Mouse (Mus musculus): ENCODE results near the gene Bdh2. TPM values are rescaled to one million over a fixed set of nuclear protein-coding genes. Genes with fewer than 3 reads are reported as not detected.
A peak's percentile ranks its signal among the peaks of the same experiment; 100 is the strongest.

Gene Bdh2
- 5.8 and 5.9 TPM in 2 replicates for polyA plus RNA-seq (2015; fragmentation: Nextera tagmentation; extraction: Ambion mirVana)

GRCm38 (mm10) chr3:135280669-135281415 lies at the start of gene Bdh2:
Gene Bdh2 (plus strand): TSS chr3:135281221.
- no peak for TF ChIP-seq EP300 (IDR thresholded peaks at IDR 0.05)
- peak; percentile 96 for TF ChIP-seq CTCF (IDR thresholded peaks at IDR 0.05)
- H3K36me3 ChIP-seq (ENCODE audit: insufficient read depth, low read length): no peaks in the 10 kb centered on the region
- H3K4me2 ChIP-seq (replicated peaks; ENCODE audit: low read depth, low read length): peak within 1 kb of the TSS; percentile 37
- H3K27me3 ChIP-seq (replicated peaks; ENCODE audit: insufficient read depth, low read length): no peaks in the 10 kb centered on the region
- no peaks in the 10 kb centered on the region for H3K4me1 ChIP-seq (ENCODE audit: insufficient read depth, low read depth, low read length)
- ATAC-seq (peak; percentile 76), DNase-seq (ENCODE audit: low spot score) (peak; percentile 90)
- no peak within 1 kb of the TSS for H3K27ac ChIP-seq (ENCODE audit: low read length)
- H3K9ac ChIP-seq (replicated peaks; ENCODE audit: low read depth): no peak within 1 kb of the TSS
- WGBS: 21% methylated on average over 14 of the region's 14 CpGs
- no peak within 1 kb of the TSS for H3K4me3 ChIP-seq (ENCODE audit: low read depth, low read length)
- no peaks in the 10 kb centered on the region for H3K9me3 ChIP-seq (ENCODE audit: low read length)

DNA sequence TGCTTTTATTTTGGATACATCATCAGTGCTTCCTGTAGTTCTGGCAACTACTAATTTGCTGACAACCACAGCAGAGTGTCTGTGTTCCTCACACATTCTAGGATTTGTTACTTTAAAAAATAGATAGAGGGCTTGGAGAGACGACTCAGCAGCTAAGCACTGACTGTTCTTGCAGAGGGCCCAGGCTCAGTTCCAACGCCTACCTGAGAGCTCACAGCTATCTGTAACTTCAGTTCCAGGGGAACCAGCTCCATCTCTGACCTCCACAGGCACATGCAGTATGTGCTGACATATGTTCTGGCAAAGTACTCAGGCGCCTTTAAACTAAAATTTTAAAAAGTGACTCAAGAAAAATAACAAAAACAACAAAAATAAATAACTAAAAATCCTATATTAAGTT lies 49.0 kb upstream of the Bdh2 start:
- Histone ChIP-seq H3K27ac (ENCODE audit: low read length) (no peak overlapping the region), H3K9ac (replicated peaks; ENCODE audit: low read depth) (no peak overlapping the region), H3K4me1 (ENCODE audit: insufficient read depth, low read depth, low read length) (no peaks in the 10 kb centered on the region), H3K27me3 (replicated peaks; ENCODE audit: insufficient read depth, low read length) (no peaks in the 10 kb centered on the region), H3K4me2 (replicated peaks; ENCODE audit: low read depth, low read length) (no peak overlapping the region), H3K36me3 (ENCODE audit: insufficient read depth, low read length) (peaks cover 12% of the 10 kb centered on the region; the same call in 1 of the 2 replicates), H3K4me3 (ENCODE audit: low read depth, low read length) (no peak overlapping the region), H3K9me3 (ENCODE audit: low read length) (no peaks in the 10 kb centered on the region)
- TF ChIP-seq CTCF (IDR thresholded peaks at IDR 0.05) (no peak), EP300 (IDR thresholded peaks at IDR 0.05) (no peak)
- DNase-seq (ENCODE audit: low spot score) (no peak), ATAC-seq (no peak)
- WGBS: 72% methylated on average over 3 of the region's 3 CpGs

DNA sequence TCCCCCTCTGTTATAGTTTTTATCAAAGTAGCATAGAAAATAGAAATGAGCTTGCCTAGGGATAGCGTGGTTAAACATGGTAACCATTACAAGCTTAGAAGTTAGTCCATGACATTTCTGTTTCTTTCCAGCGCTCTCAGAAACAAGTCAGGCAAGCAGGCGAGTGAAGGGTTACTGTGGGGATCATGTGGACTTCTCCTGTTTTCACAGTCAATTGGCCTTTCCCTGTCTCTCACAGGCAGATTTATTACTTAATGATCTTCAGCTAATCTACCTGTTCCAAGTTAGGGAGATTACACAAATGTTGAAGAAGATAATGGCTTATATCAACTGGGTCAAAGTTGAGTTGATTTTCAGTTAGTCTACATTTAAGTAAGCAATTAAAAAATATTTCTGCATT lies 48.6 kb upstream of the Bdh2 start:
- Histone ChIP-seq H3K36me3 (ENCODE audit: insufficient read depth, low read length) (peaks cover 12% of the 10 kb centered on the region; the same call in 1 of the 2 replicates), H3K4me3 (ENCODE audit: low read depth, low read length) (no peak overlapping the region), H3K27me3 (replicated peaks; ENCODE audit: insufficient read depth, low read length) (no peaks in the 10 kb centered on the region), H3K9ac (replicated peaks; ENCODE audit: low read depth) (no peak overlapping the region), H3K4me1 (ENCODE audit: insufficient read depth, low read depth, low read length) (no peaks in the 10 kb centered on the region), H3K27ac (ENCODE audit: low read length) (no peak overlapping the region), H3K4me2 (replicated peaks; ENCODE audit: low read depth, low read length) (no peak overlapping the region), H3K9me3 (ENCODE audit: low read length) (no peaks in the 10 kb centered on the region)
- WGBS: 94% methylated on average over 3 of the region's 3 CpGs
- DNase-seq (ENCODE audit: low spot score) (no peak), ATAC-seq (no peak)
- TF ChIP-seq EP300 (IDR thresholded peaks at IDR 0.05) (no peak), CTCF (IDR thresholded peaks at IDR 0.05) (no peak)

- no peak for TF ChIP-seq EP300 (IDR thresholded peaks at IDR 0.05)
- peak; percentile 64 for TF ChIP-seq CTCF (IDR thresholded peaks at IDR 0.05)
- no peak overlapping the region for H3K4me3 ChIP-seq (ENCODE audit: low read depth, low read length)
- H3K27me3 ChIP-seq (replicated peaks; ENCODE audit: insufficient read depth, low read length): no peaks in the 10 kb centered on the region
- H3K9ac ChIP-seq (replicated peaks; ENCODE audit: low read depth): no peak overlapping the region
- no peaks in the 10 kb centered on the region for H3K4me1 ChIP-seq (ENCODE audit: insufficient read depth, low read depth, low read length)
- H3K36me3 ChIP-seq (ENCODE audit: insufficient read depth, low read length): 0 out of 2 replicates have a peak, but pooled peaks cover 7% of the 10 kb centered on the region
- no peak for ATAC-seq
- no peak overlapping the region for H3K27ac ChIP-seq (ENCODE audit: low read length)
- no peaks in the 10 kb centered on the region for H3K9me3 ChIP-seq (ENCODE audit: low read length)
- H3K4me2 ChIP-seq (replicated peaks; ENCODE audit: low read depth, low read length): no peak overlapping the region
- peak; percentile 6 for DNase-seq (ENCODE audit: low spot score)
Observed at GRCm38 (mm10) chr3:135245733-135246132, 35.3 kb upstream of the Bdh2 start.

DNA sequence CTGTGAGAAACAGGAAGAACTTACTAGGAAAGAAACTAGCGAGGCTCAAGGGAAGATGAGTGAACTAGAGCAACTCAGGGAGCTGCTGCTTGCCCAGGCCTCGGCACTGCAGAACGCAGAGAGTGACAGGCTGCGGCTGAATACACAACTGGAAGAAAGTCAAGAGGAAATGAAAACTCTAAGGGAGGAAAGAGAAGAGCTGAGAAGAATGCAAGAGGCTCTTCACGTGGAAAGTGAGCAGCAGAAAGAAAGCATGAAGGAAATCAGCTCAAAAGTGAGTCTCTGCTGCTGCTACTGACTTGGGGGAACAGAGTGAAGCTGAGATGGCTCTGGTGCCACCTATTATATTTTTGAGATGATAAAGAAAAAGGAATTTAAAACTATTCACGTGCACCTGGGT lies 34.2 kb upstream of the Bdh2 start:
- no peak for DNase-seq (ENCODE audit: low spot score)
- H3K4me2 ChIP-seq (replicated peaks; ENCODE audit: low read depth, low read length): no peak overlapping the region

DNA sequence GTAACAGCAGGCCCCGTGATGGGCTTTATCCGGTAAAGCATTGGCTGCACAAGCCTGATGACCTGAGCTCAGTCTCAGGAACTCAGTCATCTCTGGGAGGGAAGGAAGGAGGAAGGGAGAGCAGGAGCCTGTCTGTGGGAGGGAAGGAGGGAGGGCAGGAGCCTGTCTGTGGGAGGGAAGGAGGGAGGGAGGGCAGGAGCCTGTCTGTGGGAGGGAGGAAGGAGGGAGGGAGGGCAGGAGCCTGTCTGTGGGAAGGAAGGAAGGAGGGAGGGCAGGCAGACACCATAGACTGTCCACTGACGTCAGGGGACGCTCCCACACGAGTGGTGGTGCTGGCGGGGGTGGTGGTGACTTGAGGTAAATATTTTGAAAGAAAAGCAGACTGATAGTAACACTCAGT lies 31.9 kb upstream of the Bdh2 start:
- no peak overlapping the region for H3K27ac ChIP-seq (ENCODE audit: low read length)
- H3K9me3 ChIP-seq (ENCODE audit: low read length): no peaks in the 10 kb centered on the region
- ATAC-seq (peak; percentile 44; the same call in 1 of the 2 replicates), DNase-seq (ENCODE audit: low spot score) (peak; percentile 29)
- no peak overlapping the region for H3K4me2 ChIP-seq (replicated peaks; ENCODE audit: low read depth, low read length)
- no peaks in the 10 kb centered on the region for H3K4me1 ChIP-seq (ENCODE audit: insufficient read depth, low read depth, low read length)
- no peak for TF ChIP-seq EP300 (IDR thresholded peaks at IDR 0.05)
- TF ChIP-seq CTCF (IDR thresholded peaks at IDR 0.05): no peak
- no peak overlapping the region for H3K9ac ChIP-seq (replicated peaks; ENCODE audit: low read depth)
- H3K27me3 ChIP-seq (replicated peaks; ENCODE audit: insufficient read depth, low read length): no peaks in the 10 kb centered on the region
- no peak overlapping the region for H3K4me3 ChIP-seq (ENCODE audit: low read depth, low read length)
- WGBS: 67% methylated on average over 6 of the region's 6 CpGs
- H3K36me3 ChIP-seq (ENCODE audit: insufficient read depth, low read length): 0 out of 2 replicates have a peak, but pooled peaks cover 7% of the 10 kb centered on the region

More for the DNA sequence above, 34.2 kb upstream of the Bdh2 start:
- no peak for ATAC-seq
- Histone ChIP-seq H3K4me3 (ENCODE audit: low read depth, low read length) (no peak overlapping the region), H3K36me3 (ENCODE audit: insufficient read depth, low read length) (0 out of 2 replicates have a peak, but pooled peaks cover 7% of the 10 kb centered on the region), H3K4me1 (ENCODE audit: insufficient read depth, low read depth, low read length) (no peaks in the 10 kb centered on the region), H3K9me3 (ENCODE audit: low read length) (no peaks in the 10 kb centered on the region), H3K9ac (replicated peaks; ENCODE audit: low read depth) (no peak overlapping the region), H3K27me3 (replicated peaks; ENCODE audit: insufficient read depth, low read length) (no peaks in the 10 kb centered on the region), H3K27ac (ENCODE audit: low read length) (no peak overlapping the region)
- TF ChIP-seq CTCF (IDR thresholded peaks at IDR 0.05) (no peak), EP300 (IDR thresholded peaks at IDR 0.05) (no peak)
- WGBS: 83% methylated on average over 6 of the region's 6 CpGs

Data from lung, postnatal 0 days (tissue).